Mouse (Mus musculus) heart, postnatal 0 days (tissue): Measurements from ENCODE around the gene Akr1c20.

ENCODE experiments used
- CTCF ChIP-seq: IDR thresholded peaks from 2 replicates; pipeline ENCODE4 v1.5.1; 2016; ENCODE audit warnings: antibody characterized with exemption, control low read depth, low read depth
- EP300 ChIP-seq: IDR thresholded peaks from 2 replicates; pipeline ENCODE4 v1.6.1; 2016; ENCODE audit warnings: antibody characterized with exemption, low read depth

DNA sequence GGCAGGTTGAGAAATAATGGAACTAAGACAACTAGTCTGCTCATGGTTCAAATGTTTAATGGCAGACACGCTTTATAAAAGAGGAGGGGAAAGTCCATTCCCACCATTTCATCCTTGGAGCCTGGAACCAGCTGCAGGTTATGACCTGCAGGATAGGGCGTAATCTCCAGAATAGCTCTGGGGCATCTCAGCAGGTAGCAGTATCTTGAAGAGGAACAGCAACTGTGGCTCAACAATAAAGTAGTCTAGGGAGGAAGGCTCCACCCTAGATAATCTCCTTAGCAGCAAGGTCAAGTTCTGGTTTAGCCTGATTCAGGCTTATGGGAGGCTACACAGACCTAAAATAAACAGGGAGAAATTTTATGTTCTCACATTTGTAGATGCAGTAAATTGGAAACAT, 57.5 kb downstream of the Akr1c20 start:
- TF ChIP-seq CTCF (no peak), EP300 (no peak)
